Mouse (Mus musculus): Measurements from ENCODE around the gene Trrap. TPM values are rescaled to one million over a fixed set of nuclear protein-coding genes. Genes with fewer than 3 reads are reported as not detected.

The Trrap gene
- polyA plus RNA-seq, 1 experiment from 2014 or later, result 20.0 TPM

GRCm38 (mm10) chr5:144881670-144882399 lies 114.3 kb downstream of the Trrap start:
- 86% methylated on average over 14 of the region's 14 CpGs for WGBS
- H3K4me1 ChIP-seq (replicated peaks; ENCODE audit: control insufficient read depth, insufficient read depth, low read length), result no peaks in the 10 kb centered on the region
- H3K36me3 ChIP-seq (ENCODE audit: control insufficient read depth, insufficient read depth), result peaks cover 86% of the 10 kb centered on the region
- TF ChIP-seq CTCF (IDR thresholded peaks at IDR 0.05; ENCODE audit: low read depth), result no peak
- no peak for ATAC-seq
- no peak overlapping the region for H3K9ac ChIP-seq (ENCODE audit: low read depth, low read length)
- H3K27ac ChIP-seq (ENCODE audit: low read depth, low read length), result no peak overlapping the region
- no peak overlapping the region for H3K4me3 ChIP-seq (ENCODE audit: low read depth, low read length)
- H3K27me3 ChIP-seq (replicated peaks; ENCODE audit: control insufficient read depth, insufficient read depth, low read length), result no peaks in the 10 kb centered on the region
- no peak overlapping the region for H3K4me2 ChIP-seq (replicated peaks; ENCODE audit: low read depth)
- no peaks in the 10 kb centered on the region for H3K9me3 ChIP-seq (ENCODE audit: control insufficient read depth)

GRCm38 (mm10) chr5:144884629-144885217 lies 117.2 kb downstream of the Trrap start:
- Histone ChIP-seq H3K4me1 (replicated peaks; ENCODE audit: control insufficient read depth, insufficient read depth, low read length) (no peaks in the 10 kb centered on the region), H3K4me2 (replicated peaks; ENCODE audit: low read depth) (no peak overlapping the region), H3K9ac (ENCODE audit: low read depth, low read length) (no peak overlapping the region), H3K9me3 (ENCODE audit: control insufficient read depth) (no peaks in the 10 kb centered on the region), H3K27ac (ENCODE audit: low read depth, low read length) (no peak overlapping the region), H3K4me3 (ENCODE audit: low read depth, low read length) (no peak overlapping the region), H3K36me3 (ENCODE audit: control insufficient read depth, insufficient read depth) (peaks cover 87% of the 10 kb centered on the region), H3K27me3 (replicated peaks; ENCODE audit: control insufficient read depth, insufficient read depth, low read length) (no peaks in the 10 kb centered on the region)
- ATAC-seq, result no peak
- 74% methylated on average over 13 of the region's 13 CpGs for WGBS
- TF ChIP-seq CTCF (IDR thresholded peaks at IDR 0.05; ENCODE audit: low read depth), result peak; percentile 76

- WGBS, result 81% methylated on average over 9 of the region's 9 CpGs
- no peaks in the 10 kb centered on the region for H3K4me1 ChIP-seq (replicated peaks; ENCODE audit: control insufficient read depth, insufficient read depth, low read length)
Observed at GRCm38 (mm10) chr5:144885968-144886650, 118.6 kb downstream of the Trrap start.

GRCm38 (mm10) chr5:144891276-144891675 lies 123.7 kb downstream of the Trrap start:
- peaks cover 85% of the 10 kb centered on the region for H3K36me3 ChIP-seq (ENCODE audit: control insufficient read depth, insufficient read depth)
- no peaks in the 10 kb centered on the region for H3K9me3 ChIP-seq (ENCODE audit: control insufficient read depth)
- no peak for ATAC-seq
- no peak overlapping the region for H3K9ac ChIP-seq (ENCODE audit: low read depth, low read length)
- 78% methylated on average over 11 of the region's 11 CpGs for WGBS
- H3K27me3 ChIP-seq (replicated peaks; ENCODE audit: control insufficient read depth, insufficient read depth, low read length), result no peaks in the 10 kb centered on the region
- H3K4me1 ChIP-seq (replicated peaks; ENCODE audit: control insufficient read depth, insufficient read depth, low read length), result no peaks in the 10 kb centered on the region
- TF ChIP-seq CTCF (IDR thresholded peaks at IDR 0.05; ENCODE audit: low read depth), result no peak
- no peak overlapping the region for H3K27ac ChIP-seq (ENCODE audit: low read depth, low read length)
- H3K4me2 ChIP-seq (replicated peaks; ENCODE audit: low read depth), result no peak overlapping the region
- H3K4me3 ChIP-seq (ENCODE audit: low read depth, low read length), result no peak overlapping the region

More at GRCm38 (mm10) chr5:144885968-144886650, 118.6 kb downstream of the Trrap start:
- H3K27me3 ChIP-seq (replicated peaks; ENCODE audit: control insufficient read depth, insufficient read depth, low read length), result no peaks in the 10 kb centered on the region
- H3K36me3 ChIP-seq (ENCODE audit: control insufficient read depth, insufficient read depth), result peaks cover 86% of the 10 kb centered on the region
- H3K4me2 ChIP-seq (replicated peaks; ENCODE audit: low read depth), result no peak overlapping the region
- ATAC-seq, result no peak
- H3K27ac ChIP-seq (ENCODE audit: low read depth, low read length), result no peak overlapping the region
- H3K9me3 ChIP-seq (ENCODE audit: control insufficient read depth), result no peaks in the 10 kb centered on the region
- peak; percentile 19; the same call in 1 of the 2 replicates for TF ChIP-seq CTCF (IDR thresholded peaks at IDR 0.05; ENCODE audit: low read depth)
- no peak overlapping the region for H3K9ac ChIP-seq (ENCODE audit: low read depth, low read length)
- H3K4me3 ChIP-seq (ENCODE audit: low read depth, low read length), result no peak overlapping the region

- WGBS, result 80% methylated on average over 7 of the region's 7 CpGs
- H3K4me3 ChIP-seq (ENCODE audit: low read depth, low read length), result no peak overlapping the region
- H3K9ac ChIP-seq (ENCODE audit: low read depth, low read length), result no peak overlapping the region
- no peak for ATAC-seq
- H3K27ac ChIP-seq (ENCODE audit: low read depth, low read length), result no peak overlapping the region
- no peaks in the 10 kb centered on the region for H3K4me1 ChIP-seq (replicated peaks; ENCODE audit: control insufficient read depth, insufficient read depth, low read length)
- no peak for TF ChIP-seq CTCF (IDR thresholded peaks at IDR 0.05; ENCODE audit: low read depth)
- H3K36me3 ChIP-seq (ENCODE audit: control insufficient read depth, insufficient read depth), result peaks cover 55% of the 10 kb centered on the region
- H3K4me2 ChIP-seq (replicated peaks; ENCODE audit: low read depth), result no peak overlapping the region
- no peaks in the 10 kb centered on the region for H3K27me3 ChIP-seq (replicated peaks; ENCODE audit: control insufficient read depth, insufficient read depth, low read length)
- H3K9me3 ChIP-seq (ENCODE audit: control insufficient read depth), result no peaks in the 10 kb centered on the region
Observed at GRCm38 (mm10) chr5:144897881-144898280, 130.3 kb downstream of the Trrap start.

- Histone ChIP-seq H3K27me3 (replicated peaks; ENCODE audit: control insufficient read depth, insufficient read depth, low read length) (no peaks in the 10 kb centered on the region), H3K4me1 (replicated peaks; ENCODE audit: control insufficient read depth, insufficient read depth, low read length) (no peaks in the 10 kb centered on the region), H3K4me3 (ENCODE audit: low read depth, low read length) (no peak overlapping the region), H3K4me2 (replicated peaks; ENCODE audit: low read depth) (no peak overlapping the region), H3K36me3 (ENCODE audit: control insufficient read depth, insufficient read depth) (peaks cover 48% of the 10 kb centered on the region), H3K27ac (ENCODE audit: low read depth, low read length) (no peak overlapping the region), H3K9me3 (ENCODE audit: control insufficient read depth) (no peaks in the 10 kb centered on the region), H3K9ac (ENCODE audit: low read depth, low read length) (no peak overlapping the region)
- WGBS, result 40% methylated on average over 7 of the region's 7 CpGs
- no peak for TF ChIP-seq CTCF (IDR thresholded peaks at IDR 0.05; ENCODE audit: low read depth)
- ATAC-seq, result no peak
Observed at GRCm38 (mm10) chr5:144898448-144899052, 131.0 kb downstream of the Trrap start.

All from intestine, postnatal 0 days (tissue).